Mouse (Mus musculus): Measurements from ENCODE around the gene Vmn1r122. TPM values are rescaled to one million over a fixed set of nuclear protein-coding genes. Genes with fewer than 3 reads are reported as not detected.
"Not testable (repeated sequence)": the region's sequence is repeated elsewhere in the genome, so short reads cannot be mapped to it uniquely, and the experiment has no call there.

The Vmn1r122 gene
- polyA plus RNA-seq (2016; fragmentation: Nextera tagmentation; extraction: Ambion mirVana), result not detected in 2 replicates

GRCm38 (mm10) chr7:21134028-21134427 lies at the start of gene Vmn1r122:
Gene Vmn1r122, minus strand, starts transcription at chr7:21134128.
- DNase-seq (ENCODE audit: low spot score); H3K4me3 ChIP-seq; H3K27ac ChIP-seq; H3K9me3 ChIP-seq (replicated peaks); H3K27me3 ChIP-seq (ENCODE audit: low read depth, poor library complexity, severe bottlenecking); H3K4me1 ChIP-seq; H3K36me3 ChIP-seq: not testable (repeated sequence)
- 66% methylated on average over 2 of the region's 3 CpGs for WGBS

GRCm38 (mm10) chr7:21161885-21162284 lies 28.0 kb upstream of the Vmn1r122 start, which contains the start of gene Vmn1r123:
Gene Vmn1r123, plus strand, starts transcription at chr7:21162185.
- not testable (repeated sequence) for H3K36me3 ChIP-seq; H3K4me1 ChIP-seq; H3K4me3 ChIP-seq; H3K9me3 ChIP-seq (replicated peaks); DNase-seq (ENCODE audit: low spot score); H3K27me3 ChIP-seq (ENCODE audit: low read depth, poor library complexity, severe bottlenecking); H3K27ac ChIP-seq
- 46% methylated on average over 1 of the region's 3 CpGs for WGBS

GRCm38 (mm10) chr7:21098413-21098812 lies 35.5 kb downstream of the Vmn1r122 start, which contains the start of gene Vmn1r121:
Gene Vmn1r121, minus strand, starts transcription at chr7:21098513.
- H3K4me1 ChIP-seq; H3K9me3 ChIP-seq (replicated peaks); H3K27ac ChIP-seq; H3K27me3 ChIP-seq (ENCODE audit: low read depth, poor library complexity, severe bottlenecking); DNase-seq (ENCODE audit: low spot score); H3K4me3 ChIP-seq; H3K36me3 ChIP-seq: not testable (repeated sequence)
- 86% methylated on average over 5 of the region's 5 CpGs for WGBS

Other genes starting within 250 kb of the Vmn1r122 start
- gene Vmn1r118, start 221.8 kb downstream of the Vmn1r122 start, polyA plus RNA-seq (2016; fragmentation: Nextera tagmentation; extraction: Ambion mirVana), result not detected in 2 replicates
- gene Vmn1r119, start 121.7 kb downstream of the Vmn1r122 start, polyA plus RNA-seq (2016; fragmentation: Nextera tagmentation; extraction: Ambion mirVana), result not detected in 2 replicates
- gene Vmn1r120, start 80.3 kb downstream of the Vmn1r122 start, polyA plus RNA-seq (2016; fragmentation: Nextera tagmentation; extraction: Ambion mirVana), result not detected in 2 replicates
- not detected in 2 replicates for gene Vmn1r121, start 35.6 kb downstream of the Vmn1r122 start, polyA plus RNA-seq (2016; fragmentation: Nextera tagmentation; extraction: Ambion mirVana)
- gene Vmn1r123, start 28.1 kb upstream of the Vmn1r122 start, polyA plus RNA-seq (2016; fragmentation: Nextera tagmentation; extraction: Ambion mirVana), result not detected in 2 replicates
- gene Gm5157, start 56.3 kb upstream of the Vmn1r122 start, polyA plus RNA-seq (2016; fragmentation: Nextera tagmentation; extraction: Ambion mirVana), result not detected in 2 replicates
- not detected in 2 replicates for gene Vmn1r124, start 126.5 kb upstream of the Vmn1r122 start, polyA plus RNA-seq (2016; fragmentation: Nextera tagmentation; extraction: Ambion mirVana)
- not detected in 2 replicates for gene Vmn1r125, start 138.1 kb upstream of the Vmn1r122 start, polyA plus RNA-seq (2016; fragmentation: Nextera tagmentation; extraction: Ambion mirVana)
- gene Vmn1r126, start 167.3 kb upstream of the Vmn1r122 start, polyA plus RNA-seq (2016; fragmentation: Nextera tagmentation; extraction: Ambion mirVana), result not detected in 2 replicates
- gene Vmn1r127, start 185.7 kb upstream of the Vmn1r122 start, polyA plus RNA-seq (2016; fragmentation: Nextera tagmentation; extraction: Ambion mirVana), result not detected in 2 replicates
- not detected in 2 replicates for gene Vmn1r128, start 215.2 kb upstream of the Vmn1r122 start, polyA plus RNA-seq (2016; fragmentation: Nextera tagmentation; extraction: Ambion mirVana)
- not detected in 2 replicates for gene Vmn1r129, start 227.2 kb upstream of the Vmn1r122 start, polyA plus RNA-seq (2016; fragmentation: Nextera tagmentation; extraction: Ambion mirVana)